Mouse (Mus musculus) liver, embryonic 11.5 days (tissue): ENCODE measurements around the gene Gje1. TPM values are rescaled to one million over a fixed set of nuclear protein-coding genes. Genes with fewer than 3 reads are reported as not detected.

ENCODE experiments used
- ATAC-seq: fragments of 200-750 bp; cut with Nextera tagmentation; replicated peaks from 2 replicates; pipeline ENCODE4 v1.8.0; 2017; ENCODE audit warnings: moderate number of reproducible peaks, mild to moderate bottlenecking, moderate TSS enrichment, moderate library complexity; ENCODE audit not compliant: low FRiP score
- DNase-seq: peaks from one replicate; pipeline ENCODE4 v3.0.0-alpha.2; 2017; ENCODE audit warnings: low spot score
- H3K27ac ChIP-seq: fragments of 300-500 bp; sonication (generic); 2 replicates; pipeline ENCODE4 v1.5.1; 2014; ENCODE audit warnings: mild to moderate bottlenecking, low read depth, low read length, control low read depth
- H3K27me3 ChIP-seq: fragments of 300-500 bp; sonication (generic); replicated peaks from 2 replicates; pipeline ENCODE4 v1.6.1; 2014; ENCODE audit warnings: low read length, mixed read lengths; ENCODE audit not compliant: control insufficient read depth, insufficient read depth
- H3K36me3 ChIP-seq: fragments of 300-500 bp; sonication (generic); 2 replicates; pipeline ENCODE4 v1.6.1; 2014; ENCODE audit warnings: mild to moderate bottlenecking, low read length, moderate library complexity, mixed read lengths; ENCODE audit not compliant: control insufficient read depth, insufficient read depth
- H3K4me1 ChIP-seq: fragments of 300-500 bp; sonication (generic); replicated peaks from 2 replicates; pipeline ENCODE4 v1.6.1; 2014; ENCODE audit warnings: low read length, mixed read lengths; ENCODE audit not compliant: control insufficient read depth, insufficient read depth
- H3K4me2 ChIP-seq: fragments of 300-500 bp; sonication (generic); 2 replicates; pipeline ENCODE4 v1.6.1; 2014; ENCODE audit warnings: mild to moderate bottlenecking, control low read depth, moderate library complexity
- H3K4me3 ChIP-seq: fragments of 300-500 bp; sonication (generic); 2 replicates; pipeline ENCODE4 v1.5.1; 2014; ENCODE audit warnings: low read depth, low read length, control low read depth
- H3K9ac ChIP-seq: fragments of 300-500 bp; sonication (generic); 2 replicates; pipeline ENCODE4 v1.6.1; 2014; ENCODE audit warnings: low read depth, low read length, control low read depth
- H3K9me3 ChIP-seq: fragments of 300-500 bp; sonication (generic); 2 replicates; pipeline ENCODE4 v1.6.1; 2016; ENCODE audit warnings: low read length, inconsistent platforms, mixed read lengths; ENCODE audit not compliant: control insufficient read depth
- WGBS: fragments of 180-500 bp; shearing (Covaris S2); extraction: QIAGEN DNeasy Blood & Tissue Kit; methylation state at CpG from one replicate; pipeline ENCODE4 v1.1.7; 2014; 5-methylcytosine and 5-hydroxymethylcytosine counted together
- polyA plus RNA-seq: library from polyadenylated mRNA; unstranded; fragments of >200 nt; fragmentation: Nextera tagmentation; extraction: Ambion mirVana; gene quantifications from 2 replicates; pipeline ENCODE4 v1.2.1, GENCODE M21; 2014

Gene Gje1
- not detected in 2 replicates for polyA plus RNA-seq

GRCm38 (mm10) chr10:14718114-14718513, at the start of gene Gje1:
TSS of gene Gje1 (minus strand) at chr10:14718214.
- H3K36me3 ChIP-seq, result no peaks in the 10 kb centered on the region
- H3K27me3 ChIP-seq, result no peaks in the 10 kb centered on the region
- 68% methylated on average over 3 of the region's 3 CpGs for WGBS
- H3K27ac ChIP-seq, result no peak within 1 kb of the TSS
- no peak for DNase-seq
- no peak for ATAC-seq
- H3K4me1 ChIP-seq, result no peaks in the 10 kb centered on the region
- no peak within 1 kb of the TSS for H3K4me3 ChIP-seq
- no peak within 1 kb of the TSS for H3K4me2 ChIP-seq
- no peak within 1 kb of the TSS for H3K9ac ChIP-seq
- H3K9me3 ChIP-seq, result no peaks in the 10 kb centered on the region

GRCm38 (mm10) chr10:14760618-14761017, 42.6 kb upstream of the Gje1 start:
- H3K9me3 ChIP-seq, result no peaks in the 10 kb centered on the region
- peaks cover 6% of the 10 kb centered on the region for H3K27me3 ChIP-seq
- H3K4me3 ChIP-seq, result no peak overlapping the region; the same call in 1 of the 2 replicates
- no peak overlapping the region for H3K9ac ChIP-seq
- 25% methylated on average over 8 of the region's 8 CpGs for WGBS
- H3K27ac ChIP-seq, result no peak overlapping the region
- H3K36me3 ChIP-seq, result no peaks in the 10 kb centered on the region
- H3K4me2 ChIP-seq, result peak overlapping the region; percentile 59
- ATAC-seq, result no peak
- DNase-seq, result no peak
- H3K4me1 ChIP-seq, result no peaks in the 10 kb centered on the region

- WGBS, result 6% methylated on average over 35 of the region's 35 CpGs
- H3K4me1 ChIP-seq, result no peaks in the 10 kb centered on the region
- peaks cover 6% of the 10 kb centered on the region for H3K27me3 ChIP-seq
- H3K9ac ChIP-seq, result no peak overlapping the region
- peak; percentile 34 for DNase-seq
- no peak overlapping the region for H3K27ac ChIP-seq
- ATAC-seq, result no peak
- no peaks in the 10 kb centered on the region for H3K9me3 ChIP-seq
- H3K4me2 ChIP-seq, result peak overlapping the region; percentile 59
- H3K4me3 ChIP-seq, result peak overlapping the region; percentile 23; the same call in 1 of the 2 replicates
- H3K36me3 ChIP-seq, result no peaks in the 10 kb centered on the region
Measured at GRCm38 (mm10) chr10:14759665-14760558, 41.9 kb upstream of the Gje1 start.

GRCm38 (mm10) chr10:14734285-14734684, 16.3 kb upstream of the Gje1 start:
- 12% methylated on average over 2 of the region's 2 CpGs for WGBS
- H3K27ac ChIP-seq, result no peak overlapping the region
- no peaks in the 10 kb centered on the region for H3K27me3 ChIP-seq
- H3K4me2 ChIP-seq, result no peak overlapping the region
- no peaks in the 10 kb centered on the region for H3K4me1 ChIP-seq
- DNase-seq, result no peak
- ATAC-seq, result no peak
- H3K9ac ChIP-seq, result no peak overlapping the region
- H3K9me3 ChIP-seq, result no peaks in the 10 kb centered on the region
- no peaks in the 10 kb centered on the region for H3K36me3 ChIP-seq
- no peak overlapping the region for H3K4me3 ChIP-seq

- no peaks in the 10 kb centered on the region for H3K36me3 ChIP-seq
- no peak overlapping the region for H3K4me3 ChIP-seq
- DNase-seq (no peak), ATAC-seq (no peak)
- H3K27ac ChIP-seq, result no peak overlapping the region
- no peak overlapping the region for H3K4me2 ChIP-seq
- no peaks in the 10 kb centered on the region for H3K4me1 ChIP-seq
- no peak overlapping the region for H3K9ac ChIP-seq
- 73% methylated on average over 9 of the region's 9 CpGs for WGBS
- no peaks in the 10 kb centered on the region for H3K9me3 ChIP-seq
- H3K27me3 ChIP-seq, result no peaks in the 10 kb centered on the region
Measured at GRCm38 (mm10) chr10:14725671-14726070, 7.7 kb upstream of the Gje1 start.

- Histone ChIP-seq H3K4me3 (peak within 1 kb of the TSS; percentile 72), H3K27me3 (no peaks in the 10 kb centered on the region), H3K4me2 (peak within 1 kb of the TSS; percentile 74), H3K36me3 (no peaks in the 10 kb centered on the region), H3K9ac (peak within 1 kb of the TSS; percentile 69), H3K4me1 (peaks cover 9% of the 10 kb centered on the region), H3K9me3 (no peaks in the 10 kb centered on the region), H3K27ac (peak within 1 kb of the TSS; percentile 30; the same call in 1 of the 2 replicates)
- DNase-seq, result peak; percentile 86
- WGBS, result under 1% methylated on average over 50 of the region's 50 CpGs
- peak; percentile 96 for ATAC-seq
Measured at GRCm38 (mm10) chr10:14705072-14706066, 12.6 kb downstream of the Gje1 start, which contains the start of the genes Vta1 and Nmbr. TSS of gene Vta1 (minus strand) at chr10:14705560. TSS of gene Nmbr (plus strand) at chr10:14705591.

GRCm38 (mm10) chr10:14703830-14704420, 14.1 kb downstream of the Gje1 start:
- H3K9me3 ChIP-seq, result no peaks in the 10 kb centered on the region
- ATAC-seq (no peak), DNase-seq (no peak)
- H3K36me3 ChIP-seq, result no peaks in the 10 kb centered on the region
- H3K9ac ChIP-seq, result no peak overlapping the region; the same call in 1 of the 2 replicates
- H3K27me3 ChIP-seq, result no peaks in the 10 kb centered on the region
- peak overlapping the region; percentile 74 for H3K4me2 ChIP-seq
- H3K4me1 ChIP-seq, result peaks cover 9% of the 10 kb centered on the region
- WGBS, result 70% methylated on average over 4 of the region's 4 CpGs
- peak overlapping the region; percentile 72 for H3K4me3 ChIP-seq
- no peak overlapping the region for H3K27ac ChIP-seq

GRCm38 (mm10) chr10:14703239-14703638, 14.8 kb downstream of the Gje1 start:
- 84% methylated on average over 1 of the region's 1 CpGs for WGBS
- no peak overlapping the region for H3K4me3 ChIP-seq
- no peak for ATAC-seq

More at GRCm38 (mm10) chr10:14703239-14703638, 14.8 kb downstream of the Gje1 start:
- Histone ChIP-seq H3K4me1 (peaks cover 9% of the 10 kb centered on the region), H3K27me3 (no peaks in the 10 kb centered on the region), H3K27ac (no peak overlapping the region), H3K4me2 (no peak overlapping the region), H3K36me3 (no peaks in the 10 kb centered on the region), H3K9ac (no peak overlapping the region), H3K9me3 (no peaks in the 10 kb centered on the region)
- no peak for DNase-seq
